Mouse (Mus musculus): ENCODE measurements around the gene Fam98a. TPM values are rescaled to one million over a fixed set of nuclear protein-coding genes. Genes with fewer than 3 reads are reported as not detected.

The Fam98a gene
- polyA plus RNA-seq, 1 experiment from 2014 or later = 27.3 TPM

DNA sequence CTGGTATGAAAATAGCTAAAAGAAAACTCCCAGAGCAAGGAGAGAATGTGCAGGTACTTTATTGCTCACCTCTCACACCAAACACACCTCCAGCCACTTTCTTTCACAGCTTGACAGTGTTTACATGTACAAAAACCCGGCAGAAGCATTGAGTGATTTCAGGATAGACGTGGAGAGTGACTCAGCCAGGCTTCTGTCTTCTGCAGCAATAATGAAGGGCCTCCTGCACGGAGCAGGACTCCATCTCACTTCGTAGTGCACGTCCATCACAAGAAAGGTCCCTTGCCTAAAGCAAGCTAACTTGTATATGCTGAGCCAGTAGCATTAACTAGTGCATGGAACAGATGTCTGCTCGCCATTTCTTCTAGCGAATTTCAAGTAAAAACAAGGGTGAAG lies 14.7 kb downstream of the Fam98a start:
- Histone ChIP-seq H3K4me1 (no peaks in the 10 kb centered on the region; the same call in 1 of the 2 replicates), H3K9me3 (no peaks in the 10 kb centered on the region), H3K4me3 (no peak overlapping the region), H3K4me2 (no peak overlapping the region), H3K9ac (no peak overlapping the region), H3K36me3 (replicated peaks) (peaks cover 13% of the 10 kb centered on the region; the same call in 1 of the 2 replicates), H3K27me3 (replicated peaks) (no peaks in the 10 kb centered on the region), H3K27ac (no peak overlapping the region)
- WGBS = 93% methylated on average over 7 of the region's 7 CpGs
- ATAC-seq (replicated peaks) = no peak

DNA sequence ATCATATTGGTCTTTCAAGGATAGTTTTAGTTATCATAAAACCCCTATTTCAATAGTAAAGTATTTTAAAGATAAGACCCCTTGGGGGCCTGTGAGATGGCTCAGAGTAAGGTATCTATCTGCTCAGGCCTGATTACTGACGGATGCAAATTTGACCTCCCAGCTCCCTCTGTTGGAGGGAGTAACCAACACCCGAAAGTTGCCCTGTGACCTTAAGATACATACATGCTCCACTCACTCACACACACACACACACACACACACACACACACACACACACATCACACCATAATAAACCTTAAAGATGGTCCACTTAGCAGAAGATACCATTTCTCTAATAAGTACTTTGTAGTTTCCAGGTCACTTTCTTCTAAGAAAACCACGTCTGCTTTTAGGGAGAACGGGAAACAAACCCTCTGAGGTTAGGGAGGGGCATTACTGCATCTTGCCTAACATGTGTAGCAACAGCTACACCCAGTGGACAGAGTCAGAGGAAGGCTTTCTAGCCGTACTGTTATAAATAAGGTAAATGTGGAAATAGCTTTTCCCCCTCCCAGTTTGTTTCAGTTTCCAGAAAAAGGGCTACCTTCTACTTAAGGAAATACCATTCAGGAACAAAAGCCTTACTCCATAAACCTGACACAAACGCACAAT lies 15.2 kb downstream of the Fam98a start:
- no peaks in the 10 kb centered on the region for H3K27me3 ChIP-seq (replicated peaks)
- H3K4me1 ChIP-seq = no peaks in the 10 kb centered on the region; the same call in 1 of the 2 replicates
- no peak overlapping the region for H3K4me2 ChIP-seq
- ATAC-seq (replicated peaks) = peak; percentile 88
- no peak overlapping the region for H3K9ac ChIP-seq
- H3K36me3 ChIP-seq (replicated peaks) = peaks cover 13% of the 10 kb centered on the region; the same call in 1 of the 2 replicates
- WGBS = 48% methylated on average over 6 of the region's 6 CpGs
- no peak overlapping the region for H3K27ac ChIP-seq
- H3K4me3 ChIP-seq = no peak overlapping the region
- H3K9me3 ChIP-seq = no peaks in the 10 kb centered on the region

DNA sequence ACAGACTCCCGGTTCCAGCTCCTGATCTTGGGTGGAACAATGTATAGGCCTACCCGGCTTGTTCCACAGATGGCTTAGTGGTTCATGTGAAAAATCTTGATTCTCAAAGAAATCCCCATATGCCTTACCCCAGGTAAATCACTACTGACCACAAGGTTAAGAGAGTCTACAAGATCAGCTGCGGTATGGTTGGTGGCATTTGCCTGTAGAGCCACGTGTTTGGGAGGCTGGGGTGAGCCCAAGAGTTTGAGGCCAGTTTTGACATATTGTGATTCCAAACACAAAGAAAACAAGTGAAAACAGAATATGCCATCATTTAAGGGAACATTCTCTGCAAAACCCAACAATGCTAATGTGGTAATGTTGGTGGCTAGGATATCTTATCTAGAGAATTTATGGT lies 16.1 kb downstream of the Fam98a start:
- Histone ChIP-seq H3K27me3 (replicated peaks) (no peaks in the 10 kb centered on the region), H3K4me3 (no peak overlapping the region), H3K27ac (no peak overlapping the region), H3K4me1 (no peaks in the 10 kb centered on the region; the same call in 1 of the 2 replicates), H3K9me3 (no peaks in the 10 kb centered on the region), H3K4me2 (no peak overlapping the region), H3K36me3 (replicated peaks) (peaks cover 13% of the 10 kb centered on the region; the same call in 1 of the 2 replicates), H3K9ac (no peak overlapping the region)
- WGBS = 97% methylated on average over 4 of the region's 4 CpGs
- ATAC-seq (replicated peaks) = no peak

DNA sequence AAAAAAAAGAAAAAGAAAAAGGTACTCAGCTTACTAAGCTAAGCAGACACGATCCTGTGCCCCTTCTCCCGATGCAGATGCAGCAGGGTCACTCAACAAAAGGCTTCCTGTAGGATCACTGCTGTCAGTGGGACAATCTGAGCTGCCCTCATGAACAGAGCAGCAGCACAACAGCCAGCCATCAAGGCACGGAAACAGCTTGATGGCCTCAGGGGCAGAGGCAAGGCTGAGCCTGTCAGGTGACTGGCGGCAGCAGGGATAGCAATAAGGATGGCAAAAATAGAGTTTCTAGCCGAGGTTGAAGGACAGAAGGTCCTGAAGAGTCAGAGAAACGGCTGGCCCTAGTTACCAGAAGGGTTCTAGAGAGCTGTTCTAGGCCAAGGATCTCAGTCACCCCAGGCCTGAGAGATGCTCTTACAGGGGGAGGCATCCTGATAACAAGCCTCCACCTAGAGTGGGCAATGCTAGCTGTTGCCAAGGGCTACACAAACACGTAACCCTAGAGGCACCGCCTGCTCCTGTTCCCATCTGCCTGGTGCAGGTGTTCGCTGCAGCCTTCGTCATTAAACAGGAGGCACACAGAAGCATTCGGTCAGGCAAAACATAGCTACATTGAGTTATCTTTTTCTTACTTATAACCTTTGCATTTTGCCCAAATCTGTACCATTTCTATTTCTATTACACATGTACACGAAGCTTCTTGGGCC lies 17.3 kb downstream of the Fam98a start:
- Histone ChIP-seq H3K4me3 (no peak overlapping the region), H3K36me3 (replicated peaks) (peaks cover 13% of the 10 kb centered on the region; the same call in 1 of the 2 replicates), H3K9ac (no peak overlapping the region), H3K27me3 (replicated peaks) (no peaks in the 10 kb centered on the region), H3K4me1 (no peaks in the 10 kb centered on the region; the same call in 1 of the 2 replicates), H3K4me2 (no peak overlapping the region), H3K27ac (no peak overlapping the region), H3K9me3 (no peaks in the 10 kb centered on the region)
- ATAC-seq (replicated peaks) = no peak; the same call in 1 of the 2 replicates
- WGBS = 78% methylated on average over 12 of the region's 12 CpGs

DNA sequence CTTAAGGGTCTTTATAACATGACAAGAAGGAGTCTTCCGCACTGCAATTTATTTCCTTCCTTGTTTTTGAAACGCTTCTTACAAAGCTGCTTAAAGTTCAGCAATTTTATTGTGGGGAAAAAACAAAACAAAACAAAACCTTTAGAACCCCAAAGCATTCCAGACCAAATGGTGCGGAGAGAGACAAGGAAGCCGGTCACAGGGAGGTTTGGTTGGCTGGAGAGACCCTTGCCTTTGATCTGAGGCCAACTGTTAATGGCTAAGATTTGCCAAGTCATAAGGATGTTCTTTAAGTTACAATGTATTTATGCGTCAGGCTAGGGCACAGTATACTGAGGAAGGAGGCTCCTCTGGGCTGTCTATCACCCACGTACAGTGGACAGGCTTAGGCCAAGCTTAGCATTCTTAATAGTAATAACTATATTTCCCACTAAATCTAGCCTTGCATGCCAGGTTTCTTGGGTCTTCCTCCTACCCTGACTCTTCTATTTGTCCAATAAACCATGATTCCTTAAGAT lies 19.2 kb downstream of the Fam98a start:
- WGBS = 80% methylated on average over 6 of the region's 6 CpGs
- Histone ChIP-seq H3K36me3 (replicated peaks) (no peaks in the 10 kb centered on the region), H3K27ac (no peak overlapping the region), H3K4me2 (no peak overlapping the region), H3K9ac (no peak overlapping the region), H3K27me3 (replicated peaks) (no peaks in the 10 kb centered on the region), H3K4me1 (no peaks in the 10 kb centered on the region; the same call in 1 of the 2 replicates), H3K4me3 (no peak overlapping the region), H3K9me3 (no peaks in the 10 kb centered on the region)
- no peak for ATAC-seq (replicated peaks)

DNA sequence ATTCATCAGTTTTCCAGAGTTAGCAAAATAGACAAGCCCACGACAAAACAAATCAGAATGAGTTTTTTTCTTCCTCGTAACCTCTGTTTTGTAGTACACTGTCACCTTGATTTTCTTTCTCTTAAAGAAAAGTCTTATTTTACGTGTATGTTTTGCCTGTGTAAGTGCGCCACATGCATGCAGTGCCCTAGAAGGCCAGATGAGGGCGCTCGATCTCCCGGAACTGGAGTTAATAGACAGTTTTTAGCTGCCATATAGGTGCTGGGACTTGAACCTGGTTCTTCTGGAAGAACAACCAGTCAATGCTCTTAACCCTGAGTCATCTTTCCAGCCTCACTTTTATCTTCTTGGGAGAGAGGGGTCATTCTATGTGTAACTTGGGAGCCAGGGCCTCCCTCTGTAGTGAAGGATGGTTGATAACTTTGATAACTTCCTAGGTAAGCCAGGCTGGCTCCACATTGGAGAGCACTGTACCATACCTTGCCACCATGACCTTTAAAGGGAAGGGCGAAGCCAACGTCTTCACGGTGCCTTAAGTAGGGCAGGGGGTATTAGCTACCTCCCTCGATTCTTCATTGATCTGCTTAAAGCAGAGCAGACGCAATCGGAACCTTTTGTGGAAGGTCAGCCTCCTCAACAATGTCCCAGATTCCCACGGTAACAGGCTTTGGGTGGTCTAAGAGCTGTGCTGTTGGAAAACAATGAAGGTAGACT lies 22.4 kb downstream of the Fam98a start:
- Histone ChIP-seq H3K36me3 (replicated peaks) (no peaks in the 10 kb centered on the region), H3K4me1 (no peaks in the 10 kb centered on the region; the same call in 1 of the 2 replicates)

GRCm38 (mm10) chr17:75526411-75526810 lies 25.3 kb downstream of the Fam98a start:
- Histone ChIP-seq H3K4me2 (no peak overlapping the region), H3K9ac (no peak overlapping the region), H3K9me3 (no peaks in the 10 kb centered on the region), H3K4me1 (0 out of 2 replicates have a peak, but pooled peaks cover 2% of the 10 kb centered on the region), H3K27me3 (replicated peaks) (no peaks in the 10 kb centered on the region), H3K4me3 (no peak overlapping the region), H3K36me3 (replicated peaks) (no peaks in the 10 kb centered on the region), H3K27ac (no peak overlapping the region)
- no peak for ATAC-seq (replicated peaks)
- WGBS = 85% methylated on average over 1 of the region's 1 CpGs

More for the DNA sequence above, 22.4 kb downstream of the Fam98a start:
- 84% methylated on average over 14 of the region's 14 CpGs for WGBS
- no peaks in the 10 kb centered on the region for H3K9me3 ChIP-seq
- H3K4me2 ChIP-seq = no peak overlapping the region
- no peaks in the 10 kb centered on the region for H3K27me3 ChIP-seq (replicated peaks)
- no peak overlapping the region for H3K9ac ChIP-seq
- no peak overlapping the region for H3K27ac ChIP-seq
- no peak overlapping the region for H3K4me3 ChIP-seq
- ATAC-seq (replicated peaks) = no peak

GRCm38 (mm10) chr17:75523812-75524211 lies 27.9 kb downstream of the Fam98a start:
- H3K4me3 ChIP-seq = no peak overlapping the region
- ATAC-seq (replicated peaks) = no peak
- no peak overlapping the region for H3K4me2 ChIP-seq
- H3K36me3 ChIP-seq (replicated peaks) = no peaks in the 10 kb centered on the region
- no peaks in the 10 kb centered on the region for H3K27me3 ChIP-seq (replicated peaks)
- no peaks in the 10 kb centered on the region for H3K9me3 ChIP-seq
- 75% methylated on average over 3 of the region's 3 CpGs for WGBS
- no peak overlapping the region for H3K27ac ChIP-seq
- H3K4me1 ChIP-seq = peaks cover 7% of the 10 kb centered on the region
- no peak overlapping the region for H3K9ac ChIP-seq

DNA sequence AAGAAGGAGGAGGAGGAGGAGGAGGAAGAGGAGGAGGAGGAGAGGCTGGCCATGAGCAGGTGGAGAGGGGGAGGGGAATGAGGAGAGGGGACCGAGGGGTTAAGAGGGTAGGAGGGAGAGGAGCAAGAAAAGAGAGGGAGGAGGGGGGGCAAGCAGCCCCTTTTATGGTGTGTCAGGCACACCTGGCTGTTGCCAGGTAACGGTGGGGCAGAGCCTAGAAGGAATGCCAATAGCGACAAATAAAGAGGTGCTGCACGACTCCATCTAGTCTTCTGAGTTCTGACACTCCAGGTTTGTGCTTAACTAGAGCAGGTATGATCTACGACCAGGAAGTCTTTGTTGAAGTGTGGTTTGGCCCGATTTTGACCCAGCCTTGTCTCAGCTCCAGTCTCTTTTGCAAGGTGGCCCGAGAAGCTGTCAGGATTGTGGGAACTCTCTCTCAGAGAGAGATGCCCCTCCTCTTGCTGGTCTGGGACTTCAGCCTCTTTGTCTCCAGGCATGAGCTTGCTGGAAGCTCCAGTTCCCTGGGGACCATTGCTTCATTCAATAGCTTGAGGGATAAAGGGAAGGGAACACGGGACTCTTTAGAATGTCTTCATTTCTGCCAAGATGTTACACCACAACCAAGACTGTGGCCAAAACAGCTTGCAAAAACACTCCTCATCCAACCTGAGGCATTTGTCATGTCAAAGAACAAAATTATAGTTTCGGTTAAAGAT lies 29.2 kb downstream of the Fam98a start:
- H3K9me3 ChIP-seq = no peaks in the 10 kb centered on the region
- no peaks in the 10 kb centered on the region for H3K27me3 ChIP-seq (replicated peaks)
- H3K9ac ChIP-seq = no peak overlapping the region
- 25% methylated on average over 9 of the region's 9 CpGs for WGBS
- no peak overlapping the region for H3K4me2 ChIP-seq
- H3K4me1 ChIP-seq = peaks cover 7% of the 10 kb centered on the region
- H3K27ac ChIP-seq = no peak overlapping the region
- H3K4me3 ChIP-seq = no peak overlapping the region
- no peaks in the 10 kb centered on the region for H3K36me3 ChIP-seq (replicated peaks)
- peak; percentile 71 for ATAC-seq (replicated peaks)

GRCm38 (mm10) chr17:75521236-75521842 lies 30.4 kb downstream of the Fam98a start:
- Histone ChIP-seq H3K36me3 (replicated peaks) (no peaks in the 10 kb centered on the region), H3K4me1 (peaks cover 7% of the 10 kb centered on the region), H3K27me3 (replicated peaks) (no peaks in the 10 kb centered on the region), H3K4me3 (no peak overlapping the region), H3K9me3 (no peaks in the 10 kb centered on the region), H3K27ac (no peak overlapping the region), H3K9ac (no peak overlapping the region), H3K4me2 (no peak overlapping the region)
- ATAC-seq (replicated peaks) = peak; percentile 22
- WGBS = 16% methylated on average over 6 of the region's 6 CpGs

- no peaks in the 10 kb centered on the region for H3K9me3 ChIP-seq
- H3K27me3 ChIP-seq (replicated peaks) = no peaks in the 10 kb centered on the region
- no peak for ATAC-seq (replicated peaks)
- no peak overlapping the region for H3K4me2 ChIP-seq
- H3K4me3 ChIP-seq = no peak overlapping the region
- H3K4me1 ChIP-seq = peaks cover 7% of the 10 kb centered on the region
- H3K9ac ChIP-seq = no peak overlapping the region
- no peak overlapping the region for H3K27ac ChIP-seq
- WGBS = 88% methylated on average over 8 of the region's 8 CpGs
- H3K36me3 ChIP-seq (replicated peaks) = no peaks in the 10 kb centered on the region
Observed at GRCm38 (mm10) chr17:75519239-75519900, 32.4 kb downstream of the Fam98a start.

All from midbrain, embryonic 15.5 days (tissue).